Mouse (Mus musculus): ENCODE results near the gene Grk6. TPM values are rescaled to one million over a fixed set of nuclear protein-coding genes. Genes with fewer than 3 reads are reported as not detected.

The Grk6 gene
- total and polyA plus RNA-seq, 3 experiments, result 83.2 to 96.7 TPM; not detected in 1

DNA sequence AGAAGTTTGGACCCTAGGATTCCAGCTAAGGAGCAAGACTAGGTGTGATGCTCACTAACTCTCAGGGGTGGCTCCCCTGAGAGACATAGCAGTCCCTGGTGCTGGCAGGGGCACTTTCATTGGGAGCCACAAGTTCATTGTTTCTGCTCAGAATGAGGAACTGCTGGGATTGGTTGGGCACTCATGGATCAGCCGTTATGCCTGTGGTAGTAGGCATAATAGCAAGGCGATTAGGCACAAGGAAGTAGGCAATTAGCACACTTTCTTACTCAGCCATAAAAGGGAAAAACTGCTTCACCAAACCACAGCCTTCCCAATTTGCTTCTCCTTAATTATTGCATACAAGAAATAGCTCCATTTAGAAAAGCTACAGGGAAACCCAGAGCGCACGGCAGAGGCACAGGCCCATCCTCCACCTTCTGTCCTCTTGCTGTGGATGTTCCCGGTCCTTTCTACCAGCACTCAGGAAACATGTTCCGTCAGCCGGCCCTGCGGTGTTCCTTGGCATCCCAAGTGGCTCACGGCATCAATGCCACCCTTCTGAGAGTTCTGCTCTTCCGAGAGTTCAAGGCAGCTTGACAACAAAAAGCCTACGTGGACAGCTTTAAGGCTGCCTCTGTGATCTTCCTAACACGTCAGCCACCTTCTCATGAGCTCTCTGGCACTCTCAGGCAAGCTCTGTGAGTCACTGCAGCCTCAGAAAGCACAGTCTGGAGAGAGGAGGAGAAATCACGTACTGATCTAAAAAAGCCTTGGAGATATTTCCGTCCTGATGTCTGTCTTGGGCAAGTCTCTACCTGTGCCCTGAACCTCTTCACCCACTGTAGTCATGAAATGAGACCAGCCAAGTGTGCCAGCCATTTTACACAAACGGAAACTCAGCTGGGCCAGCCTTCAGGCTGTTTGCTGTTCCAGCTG is 40.7 kb upstream of the Grk6 start:
- no peaks in the 10 kb centered on the region for H3K36me3 ChIP-seq (ENCODE audit: control insufficient read depth in 1 of 2, insufficient read depth in 2 of 2, low read length in 2 of 2)
- DNase-seq (ENCODE audit: low read depth, low spot score), result peak; percentile 26
- H3K27me3 ChIP-seq (ENCODE audit: control insufficient read depth in 1 of 2, insufficient read depth in 2 of 2, low read length in 2 of 2), result peaks cover 2 to 10% of the 10 kb centered on the region in 2 experiments; a peak in 3 of 4 replicates
- no peak overlapping the region for H3K9ac ChIP-seq (ENCODE audit: control insufficient read depth, low read depth, low read length, poor library complexity, severe bottlenecking)
- 0 out of 4 replicates have a peak, but pooled peaks cover 0 to 3% of the 10 kb centered on the region in 2 experiments for H3K4me1 ChIP-seq (ENCODE audit: control insufficient read depth in 1 of 2, insufficient read depth in 2 of 2, low read length in 2 of 2)
- no peak for TF ChIP-seq GATA1 (IDR thresholded peaks at IDR 0.05; ENCODE audit: low read depth, low read length)
- no peak for TF ChIP-seq NRF1 (IDR thresholded peaks at IDR 0.05; ENCODE audit: insufficient read depth, low read depth, low read length, poor library complexity, severe bottlenecking)
- no peak for TF ChIP-seq BHLHE40 (IDR thresholded peaks at IDR 0.05; ENCODE audit: borderline replicate concordance, low read depth, low read length)
- no peak for TF ChIP-seq CHD1 (IDR thresholded peaks at IDR 0.05; ENCODE audit: low read depth, low read length)
- no peak for TF ChIP-seq SMC3 (IDR thresholded peaks at IDR 0.05; ENCODE audit: low read depth, low read length)
- TF ChIP-seq KAT2A (conservative IDR thresholded peaks at IDR 0.05; ENCODE audit: low read depth, low read length), result no peak
- TF ChIP-seq MAX (IDR thresholded peaks at IDR 0.05; ENCODE audit: low read length), result no peak
- no peak for TF ChIP-seq ZNF384 (IDR thresholded peaks at IDR 0.05; ENCODE audit: low read depth, low read length)
- TF ChIP-seq ZMIZ1 (IDR thresholded peaks at IDR 0.05; ENCODE audit: low read depth, low read length), result no peak
- no peak for TF ChIP-seq TBP (IDR thresholded peaks at IDR 0.05; ENCODE audit: low read depth, low read length)
- no peak for TF ChIP-seq POLR2AphosphoS5 (IDR thresholded peaks at IDR 0.05; ENCODE audit: borderline replicate concordance, low read depth, low read length)
- TF ChIP-seq E2F4 (IDR thresholded peaks at IDR 0.05; ENCODE audit: borderline replicate concordance, low read depth, low read length), result no peak
- TF ChIP-seq CTCF (IDR thresholded peaks at IDR 0.05 in 2 of 3, conservative IDR thresholded peaks at IDR 0.05 in 1 of 3; ENCODE audit: control insufficient read depth in 1 of 3, insufficient read depth in 1 of 3, low read depth in 2 of 3, low read length in 3 of 3, poor library complexity in 1 of 3, severe bottlenecking in 1 of 3), result no peak
- TF ChIP-seq NELFE (IDR thresholded peaks at IDR 0.05; ENCODE audit: low read depth, low read length), result no peak
- no peak for TF ChIP-seq USF2 (IDR thresholded peaks at IDR 0.05; ENCODE audit: borderline replicate concordance in 1 of 2, insufficient read depth in 1 of 2, low read depth in 1 of 2, low read length in 2 of 2)
- no peak for TF ChIP-seq MAFK (IDR thresholded peaks at IDR 0.05; ENCODE audit: borderline replicate concordance, low read depth, low read length)
- TF ChIP-seq JUND (IDR thresholded peaks at IDR 0.05; ENCODE audit: low read depth, low read length), result no peak
- H3K4me3 ChIP-seq (ENCODE audit: control insufficient read depth in 1 of 2, insufficient read depth in 1 of 2, low read depth in 2 of 2, low read length in 2 of 2), result no peak overlapping the region
- H3K27ac ChIP-seq (ENCODE audit: control insufficient read depth, low read depth, low read length), result no peak overlapping the region
- no peaks in the 10 kb centered on the region for H3K9me3 ChIP-seq (replicated peaks; ENCODE audit: insufficient read depth, low read length)
- H3K79me2 ChIP-seq (ENCODE audit: control insufficient read depth, insufficient read depth, low read length, poor library complexity), result no peaks in the 10 kb centered on the region
